Mouse (Mus musculus): ENCODE measurements around the gene Zg16.

Zg16 gene

GRCm38 (mm10) chr7:127021563-127022527 is 65.3 kb downstream of the Zg16 start:
- DNase-seq (ENCODE audit: low read depth, low spot score) = peak; percentile 19

- peak; percentile 77 for DNase-seq (ENCODE audit: low read depth, low spot score)
These were observed 66.1 kb downstream of the Zg16 start, which contains the start of the genes Gm42742 and Prrt2 for GRCm38 (mm10) chr7:127020901-127021562. Gm42742 (minus strand) TSS chr7:127021097. Prrt2 (minus strand) TSS chr7:127021211.

- no peak for DNase-seq (ENCODE audit: low read depth, low spot score)
These were observed 66.6 kb downstream of the Zg16 start for GRCm38 (mm10) chr7:127020491-127020890.

GRCm38 (mm10) chr7:127020031-127020430 is 67.1 kb downstream of the Zg16 start:
- DNase-seq (ENCODE audit: low read depth, low spot score) = no peak

- DNase-seq (ENCODE audit: low read depth, low spot score) = no peak
These were observed 67.7 kb downstream of the Zg16 start for GRCm38 (mm10) chr7:127019306-127019960.

- DNase-seq (ENCODE audit: low read depth, low spot score) = no peak
These were observed 68.5 kb downstream of the Zg16 start for GRCm38 (mm10) chr7:127018416-127019305.

- no peak for DNase-seq (ENCODE audit: low read depth, low spot score)
These were observed 69.2 kb downstream of the Zg16 start for GRCm38 (mm10) chr7:127017950-127018345.

GRCm38 (mm10) chr7:127016971-127017949 is 69.9 kb downstream of the Zg16 start, which contains the start of gene Pagr1a:
Pagr1a (minus strand) TSS chr7:127017352.
- peak; percentile 100 for DNase-seq (ENCODE audit: low read depth, low spot score)

- DNase-seq (ENCODE audit: low read depth, low spot score) = no peak
These were observed 70.6 kb downstream of the Zg16 start for GRCm38 (mm10) chr7:127016486-127016938.

- no peak for DNase-seq (ENCODE audit: low read depth, low spot score)
These were observed 70.8 kb downstream of the Zg16 start, which contains the start of gene Pagr1b for GRCm38 (mm10) chr7:127016481-127016485. Pagr1b (minus strand) TSS chr7:127016484.

GRCm38 (mm10) chr7:127016081-127016480 is 71.0 kb downstream of the Zg16 start:
- peak; percentile 38 for DNase-seq (ENCODE audit: low read depth, low spot score)

- DNase-seq (ENCODE audit: low read depth, low spot score) = no peak
These were observed 72.1 kb downstream of the Zg16 start for GRCm38 (mm10) chr7:127014993-127015392.

- DNase-seq (ENCODE audit: low read depth, low spot score) = peak; percentile 84
These were observed 72.8 kb downstream of the Zg16 start, which contains the start of gene Mvp for GRCm38 (mm10) chr7:127014320-127014719. Mvp (minus strand) TSS chr7:127014621.

- no peak for DNase-seq (ENCODE audit: low read depth, low spot score)
These were observed 73.7 kb downstream of the Zg16 start for GRCm38 (mm10) chr7:127013385-127013784.

GRCm38 (mm10) chr7:127012845-127013244 is 74.3 kb downstream of the Zg16 start:
- DNase-seq (ENCODE audit: low read depth, low spot score) = no peak

GRCm38 (mm10) chr7:127012374-127012773 is 74.8 kb downstream of the Zg16 start:
- DNase-seq (ENCODE audit: low read depth, low spot score) = no peak

- DNase-seq (ENCODE audit: low read depth, low spot score) = no peak
These were observed 75.4 kb downstream of the Zg16 start for GRCm38 (mm10) chr7:127011717-127012116.

GRCm38 (mm10) chr7:127011051-127011450 is 76.1 kb downstream of the Zg16 start:
- no peak for DNase-seq (ENCODE audit: low read depth, low spot score)

GRCm38 (mm10) chr7:127009307-127010085 is 77.6 kb downstream of the Zg16 start:
- DNase-seq (ENCODE audit: low read depth, low spot score) = no peak
